Mouse (Mus musculus) limb, embryonic 14.5 days (tissue): ENCODE measurements around the gene Ephx3. TPM values are rescaled to one million over a fixed set of nuclear protein-coding genes. Genes with fewer than 3 reads are reported as not detected.

Experiments
- ATAC-seq: fragments of 200-750 bp; cut with Nextera tagmentation; 2 replicates; pipeline ENCODE4 v1.8.0; 2017; ENCODE audit warnings: low read depth, moderate number of reproducible peaks, moderate TSS enrichment; ENCODE audit not compliant: low FRiP score
- DNase-seq: peaks from one replicate; pipeline ENCODE4 v3.0.0-alpha.2; 2015; ENCODE audit warnings: low spot score
- H3K27ac ChIP-seq: fragments of 300-500 bp; sonication (generic); replicated peaks from 2 replicates; pipeline ENCODE4 v1.5.1; 2014; ENCODE audit warnings: low read depth, mild to moderate bottlenecking, low read length, moderate library complexity, mixed read lengths
- H3K27me3 ChIP-seq: fragments of 300-500 bp; sonication (generic); 2 replicates; pipeline ENCODE4 v1.6.1; 2014; ENCODE audit warnings: low read length, mixed read lengths; ENCODE audit not compliant: control insufficient read depth, insufficient read depth
- H3K36me3 ChIP-seq: fragments of 300-500 bp; sonication (generic); 2 replicates; pipeline ENCODE4 v1.6.1; 2014; ENCODE audit warnings: mild to moderate bottlenecking, low read length, moderate library complexity, mixed read lengths; ENCODE audit not compliant: control insufficient read depth, insufficient read depth
- H3K4me1 ChIP-seq: fragments of 300-500 bp; sonication (generic); 2 replicates; pipeline ENCODE4 v1.6.1; 2014; ENCODE audit warnings: antibody characterized with exemption, low read length, mixed read lengths; ENCODE audit not compliant: control insufficient read depth, insufficient read depth
- H3K4me2 ChIP-seq: fragments of 300-500 bp; sonication (generic); replicated peaks from 2 replicates; pipeline ENCODE4 v1.6.1; 2014; ENCODE audit warnings: low read depth, mild to moderate bottlenecking, low read length, moderate library complexity; ENCODE audit not compliant: severe bottlenecking
- H3K4me3 ChIP-seq: fragments of 300-500 bp; sonication (generic); replicated peaks from 2 replicates; pipeline ENCODE4 v1.5.1; 2014; ENCODE audit warnings: low read length
- H3K9ac ChIP-seq: fragments of 300-500 bp; sonication (generic); 2 replicates; pipeline ENCODE4 v1.6.1; 2014; ENCODE audit warnings: mild to moderate bottlenecking, low read depth, low read length, moderate library complexity; ENCODE audit not compliant: severe bottlenecking
- H3K9me3 ChIP-seq: fragments of 300-500 bp; sonication (generic); 2 replicates; pipeline ENCODE4 v1.6.1; 2016; ENCODE audit warnings: low read length; ENCODE audit not compliant: control insufficient read depth
- POLR2A ChIP-seq: fragments of 200-500 bp; IDR thresholded peaks from 2 replicates; pipeline ENCODE4 v1.8.0; 2012; ENCODE audit warnings: inconsistent platforms, mild to moderate bottlenecking, moderate library complexity, borderline replicate concordance; ENCODE audit not compliant: insufficient read depth, insufficient read length; ENCODE audit errors: extremely low read depth
- WGBS: fragments of 180-500 bp; shearing (Covaris S2); extraction: QIAGEN DNeasy Blood & Tissue Kit; methylation state at CpG from one replicate; pipeline ENCODE4 v1.1.7; 2014; 5-methylcytosine and 5-hydroxymethylcytosine counted together
- polyA plus RNA-seq, 2 experiments: library from polyadenylated mRNA; depleted of rRNA in 1 of 2; stranded (reverse) in 1 of 2; unstranded in 1 of 2; fragments of >200 nt; fragmentation: Nextera tagmentation in 1 of 2; extraction: Ambion mirVana in 1 of 2; gene quantifications; 2 replicates each; pipeline versions ENCODE4 v1.2.1 to v1.2.3; 2012 to 2014

Ephx3 gene
- polyA plus RNA-seq (2012; rRNA removed) (1.6 and 1.9 TPM in 2 replicates), polyA plus RNA-seq (2014; fragmentation: Nextera tagmentation; extraction: Ambion mirVana) (3.3 and 5.5 TPM in 2 replicates)

DNA sequence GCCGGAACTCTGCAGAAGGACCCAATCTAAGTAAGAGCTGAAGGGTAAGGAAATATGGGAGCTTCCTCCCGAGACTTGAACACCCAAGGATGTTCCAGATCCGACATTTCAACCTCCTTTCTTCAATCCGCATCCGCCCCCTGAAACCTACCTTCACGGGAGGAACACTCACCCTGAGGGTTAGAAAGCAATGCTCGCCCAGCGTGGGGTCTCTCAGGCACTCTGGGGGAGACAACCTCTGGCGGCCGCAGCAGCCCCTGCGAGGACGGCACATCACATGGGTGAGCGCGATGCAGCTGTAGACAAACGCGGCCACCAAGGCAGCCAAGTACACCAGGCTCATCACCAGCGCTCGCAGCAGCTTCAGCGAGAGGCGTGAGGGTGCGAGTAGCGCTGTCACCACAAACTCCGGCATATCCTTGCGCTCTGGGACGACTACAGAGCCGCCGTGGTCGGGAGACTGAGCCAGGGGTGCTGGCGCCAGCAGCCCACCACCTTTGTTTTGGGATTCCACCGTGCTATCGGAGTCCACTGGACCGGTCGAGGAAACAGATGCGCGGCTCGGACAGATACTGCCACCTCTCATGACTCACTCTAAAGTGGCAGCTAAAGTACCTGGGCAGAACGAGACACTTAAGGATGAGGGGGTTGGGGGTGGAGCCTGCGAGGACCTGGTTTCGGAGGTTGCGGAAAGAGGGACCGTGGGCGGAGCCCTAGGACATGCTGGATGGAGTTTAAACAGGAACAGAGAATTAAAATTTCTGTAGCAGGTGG lies at the start of gene Ephx3:
Ephx3 (minus strand) TSS at position 687 of the 774 bp plus-strand sequence.
- H3K27me3 ChIP-seq, result peaks cover 19% of the 10 kb centered on the region; the same call in 1 of the 2 replicates
- H3K36me3 ChIP-seq, result no peaks in the 10 kb centered on the region
- no peaks in the 10 kb centered on the region for H3K9me3 ChIP-seq
- peak within 1 kb of the TSS; percentile 38 for H3K4me3 ChIP-seq
- peak within 1 kb of the TSS; percentile 53 for H3K9ac ChIP-seq
- ATAC-seq (no peak), DNase-seq (no peak)
- no peak within 1 kb of the TSS for H3K27ac ChIP-seq
- TF ChIP-seq POLR2A, result no peak
- 7% methylated on average over 42 of the region's 42 CpGs for WGBS
- H3K4me2 ChIP-seq, result peak within 1 kb of the TSS; percentile 64
- peaks cover 12% of the 10 kb centered on the region for H3K4me1 ChIP-seq

DNA sequence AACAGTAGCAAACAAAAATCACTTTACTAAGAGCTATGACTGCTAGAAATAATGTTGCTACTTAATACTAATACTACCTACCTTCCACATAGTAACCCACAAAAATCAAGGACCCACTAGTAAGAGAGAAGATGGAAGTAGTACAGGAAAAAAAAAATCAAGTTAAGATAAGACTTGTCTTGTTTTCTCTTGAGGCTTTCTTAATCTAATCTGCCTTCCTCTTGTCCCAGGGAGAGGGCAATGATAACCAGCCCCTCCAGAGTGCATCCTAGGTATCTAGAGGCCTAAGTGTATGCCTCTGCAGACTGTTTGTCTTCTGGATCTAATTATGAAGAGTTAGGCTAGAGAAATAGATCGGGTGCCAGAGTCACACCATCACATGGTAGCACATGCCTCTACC lies 49.2 kb upstream of the Ephx3 start:
- no peaks in the 10 kb centered on the region for H3K9me3 ChIP-seq
- DNase-seq (no peak), ATAC-seq (no peak)
- H3K4me1 ChIP-seq, result peaks cover 9% of the 10 kb centered on the region; the same call in 1 of the 2 replicates
- no peak overlapping the region for H3K9ac ChIP-seq
- peaks cover 9% of the 10 kb centered on the region; the same call in 1 of the 2 replicates for H3K36me3 ChIP-seq
- H3K27me3 ChIP-seq, result no peaks in the 10 kb centered on the region
- 41% methylated on average over 1 of the region's 1 CpGs for WGBS
- TF ChIP-seq POLR2A, result no peak
- no peak overlapping the region for H3K4me2 ChIP-seq
- no peak overlapping the region for H3K4me3 ChIP-seq
- H3K27ac ChIP-seq, result no peak overlapping the region

DNA sequence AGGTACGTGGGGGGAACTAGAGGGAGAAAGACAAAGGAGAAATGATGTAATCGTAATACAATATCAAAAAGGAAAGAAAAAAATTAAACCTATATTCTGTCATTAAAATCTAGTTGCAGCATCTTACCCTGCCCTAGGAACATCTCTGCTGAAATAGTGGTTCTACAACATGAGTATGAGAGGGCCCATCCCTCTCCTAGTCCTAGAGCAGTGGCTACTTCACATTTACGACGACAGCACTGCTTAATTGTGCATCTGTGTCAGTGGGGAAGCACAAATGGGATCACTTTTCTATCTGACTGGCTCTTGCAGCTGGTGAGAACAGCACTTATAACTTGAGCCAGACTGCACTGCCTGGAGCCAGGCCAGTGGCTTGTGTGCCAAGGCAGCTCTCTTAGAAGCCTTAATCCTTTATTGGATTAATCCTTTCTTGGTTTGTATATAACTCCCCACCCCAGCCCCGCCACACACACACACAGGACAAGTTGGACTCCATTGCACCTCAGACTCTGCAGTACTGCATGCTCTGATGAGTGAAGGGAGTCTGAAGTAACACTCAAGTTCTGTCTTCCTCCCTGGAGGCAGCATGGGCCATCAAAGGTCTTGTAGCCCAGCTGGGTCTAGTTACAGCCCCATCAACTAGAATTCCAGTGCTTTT lies 46.3 kb upstream of the Ephx3 start:
- no peaks in the 10 kb centered on the region for H3K9me3 ChIP-seq
- H3K9ac ChIP-seq, result no peak overlapping the region
- no peaks in the 10 kb centered on the region for H3K27me3 ChIP-seq
- no peak for TF ChIP-seq POLR2A
- H3K4me3 ChIP-seq, result no peak overlapping the region
- H3K36me3 ChIP-seq, result peaks cover 5% of the 10 kb centered on the region; the same call in 1 of the 2 replicates
- ATAC-seq, result peak; percentile 67
- H3K27ac ChIP-seq, result peak overlapping the region; percentile 23
- WGBS, result 53% methylated on average over 5 of the region's 5 CpGs
- peak; percentile 76 for DNase-seq
- H3K4me1 ChIP-seq, result peaks cover 9% of the 10 kb centered on the region; the same call in 1 of the 2 replicates
- H3K4me2 ChIP-seq, result no peak overlapping the region

DNA sequence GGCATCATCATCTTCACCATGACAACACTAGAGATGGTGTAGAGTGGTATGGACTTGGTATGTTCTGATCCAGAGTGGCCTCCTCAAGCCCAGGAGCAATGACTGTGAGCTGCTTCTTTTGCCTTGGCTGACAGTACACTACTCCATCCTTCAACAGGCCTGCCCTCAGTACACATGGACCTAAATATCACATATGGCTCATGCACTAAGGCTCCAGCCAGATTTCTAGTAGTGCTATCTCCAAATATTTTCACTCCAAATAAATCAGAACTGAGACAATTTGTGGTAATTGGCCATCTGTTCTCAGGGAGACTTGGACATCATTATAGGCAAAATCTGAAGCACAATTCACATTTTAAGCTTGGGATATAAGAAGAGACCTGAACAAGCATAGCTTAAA lies 43.8 kb upstream of the Ephx3 start:
- Histone ChIP-seq H3K4me3 (no peak overlapping the region), H3K9me3 (no peaks in the 10 kb centered on the region), H3K27ac (no peak overlapping the region), H3K4me1 (peaks cover 9% of the 10 kb centered on the region; the same call in 1 of the 2 replicates), H3K27me3 (no peaks in the 10 kb centered on the region), H3K4me2 (no peak overlapping the region), H3K9ac (no peak overlapping the region), H3K36me3 (peaks cover 13% of the 10 kb centered on the region)
- ATAC-seq, result no peak
- DNase-seq, result no peak
- TF ChIP-seq POLR2A, result no peak

DNA sequence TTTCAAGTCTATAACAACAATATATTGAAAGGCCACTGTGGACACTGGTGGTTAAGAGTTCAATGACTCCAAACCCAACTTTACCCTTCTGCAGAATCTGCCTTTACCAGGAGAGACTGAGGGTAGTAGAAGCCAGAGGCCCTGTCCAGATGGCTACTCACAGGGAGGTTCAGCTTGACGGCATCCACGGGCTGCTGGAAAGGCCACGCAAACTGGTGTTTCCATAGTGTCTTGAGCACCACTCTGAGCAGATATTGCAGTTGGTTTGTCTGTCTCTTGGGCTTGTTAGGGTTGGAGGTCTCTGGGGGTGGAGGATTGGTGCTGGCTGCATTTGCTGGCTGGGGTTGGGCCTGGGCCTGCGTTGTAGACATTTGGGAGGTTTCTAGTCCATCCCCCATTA lies 39.9 kb upstream of the Ephx3 start:
- H3K36me3 ChIP-seq, result peaks cover 41% of the 10 kb centered on the region
- H3K9ac ChIP-seq, result no peak overlapping the region
- no peak overlapping the region for H3K4me2 ChIP-seq
- H3K4me3 ChIP-seq, result no peak overlapping the region
- 96% methylated on average over 4 of the region's 4 CpGs for WGBS
- DNase-seq (no peak), ATAC-seq (no peak)
- H3K9me3 ChIP-seq, result no peaks in the 10 kb centered on the region
- H3K4me1 ChIP-seq, result no peaks in the 10 kb centered on the region
- no peak overlapping the region for H3K27ac ChIP-seq
- H3K27me3 ChIP-seq, result no peaks in the 10 kb centered on the region
- TF ChIP-seq POLR2A, result no peak
